Mouse (Mus musculus) left cerebral cortex, adult 9 months (tissue): ENCODE data around the gene Wwox.

Experiments
- DNase-seq, 2 experiments: peaks; one replicate each; pipeline ENCODE4 v3.0.0; 2022; ENCODE audit warnings: low spot score in 2 of 2

Wwox gene

DNA sequence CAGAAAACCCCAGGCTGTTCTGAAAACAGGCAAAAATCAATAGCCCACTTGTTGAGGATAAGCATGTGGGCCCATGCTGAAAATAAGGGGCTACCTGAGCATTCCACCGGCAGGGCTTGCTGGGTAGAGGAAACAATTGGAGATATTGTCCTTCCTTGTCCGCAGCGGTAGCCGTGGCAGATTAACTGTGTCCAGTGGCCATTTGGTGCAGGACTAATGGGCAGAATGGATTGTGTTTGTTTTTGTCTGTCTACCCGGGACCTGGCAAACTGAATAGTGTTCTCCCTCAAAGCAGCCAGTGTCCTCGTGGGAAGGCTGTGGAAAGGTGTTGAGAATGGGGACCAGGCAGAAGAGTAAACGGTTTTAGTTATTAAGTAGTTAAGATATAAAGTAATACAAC is 416.4 kb downstream of the Wwox start:
- DNase-seq = no peak

DNA sequence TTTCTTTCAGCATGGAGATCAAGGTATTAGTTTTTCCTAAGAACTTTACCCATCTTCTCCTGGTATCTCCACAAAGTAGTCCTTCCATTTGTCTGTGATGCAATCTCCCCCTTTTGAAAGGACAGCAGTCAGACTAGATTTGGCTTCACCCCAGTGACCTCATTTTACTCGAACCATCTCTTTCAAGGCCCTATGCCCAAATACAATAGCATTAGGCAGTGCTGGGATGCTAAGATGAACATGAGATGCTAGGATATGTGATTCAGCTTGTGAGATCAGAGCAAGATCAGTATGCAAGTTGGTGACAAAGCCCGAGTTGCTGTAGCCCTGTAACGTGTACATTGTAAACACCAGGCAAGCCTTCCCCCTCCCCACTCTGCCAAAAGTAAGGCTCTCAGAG is 426.5 kb downstream of the Wwox start:
- no peak for DNase-seq

DNA sequence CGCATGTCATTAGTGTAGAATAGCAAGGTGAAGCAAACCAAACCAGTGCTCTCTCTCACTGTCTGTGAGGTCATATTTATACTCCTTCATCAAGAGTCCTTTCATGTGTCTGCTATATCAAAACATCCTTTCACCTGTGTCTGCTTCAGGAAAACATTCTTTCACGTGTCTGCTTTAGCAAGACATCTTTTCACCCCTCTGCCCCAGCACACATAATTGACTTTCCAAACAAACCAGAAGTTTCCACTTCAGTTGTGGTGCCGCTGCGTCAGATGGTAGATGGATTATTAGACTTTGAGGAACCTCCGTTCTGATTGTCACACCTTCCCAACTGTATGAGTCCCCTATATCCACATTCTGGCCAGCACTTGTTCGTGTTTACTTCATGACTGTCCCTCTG is 429.9 kb downstream of the Wwox start:
- DNase-seq = no peak

- DNase-seq = no peak
Observed at GRCm38 (mm10) chr8:114870410-114870809, 431.0 kb downstream of the Wwox start.

GRCm38 (mm10) chr8:114872491-114872890 is 433.0 kb downstream of the Wwox start:
- DNase-seq = no peak

GRCm38 (mm10) chr8:114875161-114875560 is 435.7 kb downstream of the Wwox start:
- no peak for DNase-seq

- no peak for DNase-seq
Observed at GRCm38 (mm10) chr8:114876161-114876611, 436.7 kb downstream of the Wwox start.

GRCm38 (mm10) chr8:114876696-114877206 is 437.3 kb downstream of the Wwox start:
- no peak for DNase-seq

- no peak for DNase-seq
Observed at GRCm38 (mm10) chr8:114877234-114877633, 437.8 kb downstream of the Wwox start.

- no peak for DNase-seq
Observed at GRCm38 (mm10) chr8:114878449-114879276, 439.2 kb downstream of the Wwox start.

- DNase-seq = no peak
Observed at GRCm38 (mm10) chr8:114879277-114879568, 439.8 kb downstream of the Wwox start.

DNA sequence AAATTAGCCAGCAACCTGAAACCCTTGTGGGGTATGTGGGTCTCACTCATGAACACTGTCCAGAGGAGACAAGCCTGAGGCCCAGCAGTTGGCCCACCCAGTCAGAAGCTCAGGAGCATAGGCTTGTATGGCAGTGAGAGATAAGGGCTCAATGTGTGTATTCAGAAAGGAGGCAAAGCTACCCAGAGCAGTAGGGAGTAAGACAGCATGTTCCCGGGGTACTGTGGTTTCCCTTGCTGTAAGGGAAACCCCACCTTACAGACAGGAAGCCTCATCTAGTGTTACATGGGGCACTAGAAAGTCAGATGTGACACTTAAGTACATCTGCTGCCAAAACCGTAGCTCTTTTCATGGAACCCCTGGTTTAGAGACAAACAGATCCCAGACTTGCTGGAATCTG is 440.2 kb downstream of the Wwox start:
- DNase-seq = no peak

GRCm38 (mm10) chr8:114880475-114881135 is 441.1 kb downstream of the Wwox start:
- DNase-seq = no peak

GRCm38 (mm10) chr8:114881891-114882401 is 442.5 kb downstream of the Wwox start:
- no peak for DNase-seq

DNA sequence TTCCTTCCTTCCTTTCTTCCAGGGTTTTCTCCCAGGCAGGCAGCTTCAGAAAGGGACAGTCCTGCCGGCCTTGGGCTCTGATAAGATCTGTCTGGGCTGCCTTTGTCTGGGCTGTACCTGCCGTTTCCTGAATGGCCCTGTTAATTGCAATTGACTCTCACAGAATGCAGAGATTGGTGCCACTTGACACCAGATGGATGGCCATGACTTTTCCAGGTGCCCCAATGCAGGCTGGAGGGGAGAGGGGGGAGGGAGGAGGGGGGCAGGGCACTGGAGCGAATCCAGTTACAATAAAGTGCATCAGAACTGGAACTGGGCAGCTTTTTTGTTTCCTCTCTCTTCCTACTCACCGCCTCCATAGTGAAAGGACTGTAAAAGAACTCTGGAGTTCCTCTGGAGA is 443.0 kb downstream of the Wwox start:
- DNase-seq = no peak

GRCm38 (mm10) chr8:114882936-114883606 is 443.6 kb downstream of the Wwox start:
- DNase-seq = no peak

GRCm38 (mm10) chr8:114883967-114884366 is 444.5 kb downstream of the Wwox start:
- no peak for DNase-seq

GRCm38 (mm10) chr8:114885026-114885592 is 445.7 kb downstream of the Wwox start:
- DNase-seq = no peak

DNA sequence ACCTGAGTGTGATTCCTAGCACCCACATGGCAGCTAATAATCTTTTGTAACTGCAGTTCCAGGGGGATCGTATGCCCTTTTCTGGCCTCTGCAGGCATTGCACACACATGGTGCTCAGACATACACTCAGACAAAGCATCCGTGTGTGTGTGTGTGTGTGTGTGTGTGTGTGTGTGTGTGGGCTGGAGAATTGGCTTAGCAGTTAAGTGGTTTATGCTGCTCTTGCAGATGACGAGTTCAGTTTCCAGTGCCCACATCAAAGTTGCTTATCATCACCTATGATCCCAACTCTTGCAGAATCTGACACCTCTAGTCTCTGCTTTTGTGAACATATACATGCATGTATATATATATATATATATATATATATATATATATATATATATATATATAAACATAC is 448.9 kb downstream of the Wwox start:
- no peak for DNase-seq

DNA sequence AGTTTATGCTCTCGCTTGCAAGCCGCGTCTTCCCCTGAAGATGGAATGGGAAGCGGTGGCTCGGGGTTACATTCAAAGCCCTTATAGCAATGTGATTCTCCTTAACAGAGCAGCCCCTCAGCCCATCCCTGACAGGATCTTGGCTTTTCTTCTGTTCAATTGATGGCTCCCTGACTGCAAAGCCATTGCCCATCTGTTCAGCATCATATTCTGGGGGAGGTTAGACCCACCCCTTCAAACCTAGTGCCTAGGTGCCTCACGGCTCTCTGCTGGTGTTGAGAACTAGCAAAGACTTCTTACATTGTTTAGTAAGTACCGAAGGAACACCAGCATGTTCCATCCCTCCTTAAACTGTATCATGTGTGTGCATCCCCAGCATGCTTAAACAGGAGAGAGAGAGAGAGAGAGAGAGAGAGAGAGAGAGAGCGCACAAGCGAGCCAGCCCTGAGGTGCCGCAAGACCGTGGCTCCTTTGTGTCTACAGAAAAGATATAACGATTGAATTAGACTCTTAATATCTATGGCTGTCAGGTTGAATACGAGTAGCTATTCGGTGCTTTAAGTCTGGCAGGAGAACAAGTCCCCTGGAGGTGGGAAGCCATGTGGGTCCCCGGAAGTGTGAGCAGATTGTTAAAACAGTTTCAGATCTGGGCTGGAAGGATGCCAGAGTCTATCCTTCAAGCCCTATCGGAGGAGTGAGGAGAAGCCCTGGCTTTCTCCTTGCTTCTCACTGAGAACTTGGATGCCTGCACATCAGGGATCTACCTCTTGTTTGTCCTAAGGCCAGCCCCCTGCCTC is 450.3 kb downstream of the Wwox start:
- DNase-seq = peak in 1 of 2 experiments; percentile 8

- DNase-seq = no peak
Observed at GRCm38 (mm10) chr8:114890478-114890877, 451.0 kb downstream of the Wwox start.
